Mouse (Mus musculus): ENCODE data around the gene Lpcat1.

The Lpcat1 gene

GRCm38 (mm10) chr13:73476259-73476658 is 9.3 kb downstream of the Lpcat1 start:
- no peak for DNase-seq (ENCODE audit: low read depth, low spot score)

- DNase-seq (ENCODE audit: low read depth, low spot score) = no peak
Observed at GRCm38 (mm10) chr13:73476796-73477195, 9.8 kb downstream of the Lpcat1 start.

GRCm38 (mm10) chr13:73477841-73478240 is 10.8 kb downstream of the Lpcat1 start:
- DNase-seq (ENCODE audit: low read depth, low spot score) = no peak

GRCm38 (mm10) chr13:73482476-73482875 is 15.5 kb downstream of the Lpcat1 start:
- DNase-seq (ENCODE audit: low read depth, low spot score) = no peak

- DNase-seq (ENCODE audit: low read depth, low spot score) = no peak
Observed at GRCm38 (mm10) chr13:73483331-73483730, 16.3 kb downstream of the Lpcat1 start.

GRCm38 (mm10) chr13:73484171-73484570 is 17.2 kb downstream of the Lpcat1 start:
- no peak for DNase-seq (ENCODE audit: low read depth, low spot score)

- DNase-seq (ENCODE audit: low read depth, low spot score) = no peak
Observed at GRCm38 (mm10) chr13:73488105-73488504, 21.1 kb downstream of the Lpcat1 start.

GRCm38 (mm10) chr13:73488707-73489106 is 21.7 kb downstream of the Lpcat1 start:
- no peak for DNase-seq (ENCODE audit: low read depth, low spot score)

GRCm38 (mm10) chr13:73489986-73490385 is 23.0 kb downstream of the Lpcat1 start:
- no peak for DNase-seq (ENCODE audit: low read depth, low spot score)

- DNase-seq (ENCODE audit: low read depth, low spot score) = no peak
Observed at GRCm38 (mm10) chr13:73490564-73491170, 23.7 kb downstream of the Lpcat1 start.

- no peak for DNase-seq (ENCODE audit: low read depth, low spot score)
Observed at GRCm38 (mm10) chr13:73493183-73493582, 26.2 kb downstream of the Lpcat1 start.

- DNase-seq (ENCODE audit: low read depth, low spot score) = peak; percentile 22
Observed at GRCm38 (mm10) chr13:73494528-73494927, 27.5 kb downstream of the Lpcat1 start.

GRCm38 (mm10) chr13:73496137-73496536 is 29.1 kb downstream of the Lpcat1 start:
- no peak for DNase-seq (ENCODE audit: low read depth, low spot score)

- no peak for DNase-seq (ENCODE audit: low read depth, low spot score)
Observed at GRCm38 (mm10) chr13:73499893-73500604, 33.1 kb downstream of the Lpcat1 start.

GRCm38 (mm10) chr13:73502719-73503118 is 35.7 kb downstream of the Lpcat1 start:
- DNase-seq (ENCODE audit: low read depth, low spot score) = peak; percentile 47

GRCm38 (mm10) chr13:73505686-73506467 is 38.9 kb downstream of the Lpcat1 start:
- DNase-seq (ENCODE audit: low read depth, low spot score) = peak; percentile 83

GRCm38 (mm10) chr13:73508817-73509550 is 42.0 kb downstream of the Lpcat1 start:
- DNase-seq (ENCODE audit: low read depth, low spot score) = no peak

GRCm38 (mm10) chr13:73509869-73510268 is 42.9 kb downstream of the Lpcat1 start:
- no peak for DNase-seq (ENCODE audit: low read depth, low spot score)

GRCm38 (mm10) chr13:73512776-73513673 is 46.0 kb downstream of the Lpcat1 start:
- peak; percentile 75 for DNase-seq (ENCODE audit: low read depth, low spot score)

GRCm38 (mm10) chr13:73516886-73517285 is 49.9 kb downstream of the Lpcat1 start:
- peak; percentile 23 for DNase-seq (ENCODE audit: low read depth, low spot score)

- DNase-seq (ENCODE audit: low read depth, low spot score) = no peak
Observed at GRCm38 (mm10) chr13:73533716-73534115, 66.7 kb downstream of the Lpcat1 start.
